Mouse (Mus musculus): ENCODE data around the gene Tnrc6b. TPM values are rescaled to one million over a fixed set of nuclear protein-coding genes. Genes with fewer than 3 reads are reported as not detected.

The Tnrc6b gene
- polyA plus RNA-seq, 1 experiment from 2014 or later: 33.5 TPM

GRCm38 (mm10) chr15:80694125-80694910 lies 16.8 kb upstream of the Tnrc6b start:
- H3K4me3 ChIP-seq (ENCODE audit: low read depth, low read length): no peak overlapping the region
- peak overlapping the region; percentile 39 for H3K9ac ChIP-seq (ENCODE audit: low read depth, low read length)
- H3K27me3 ChIP-seq (ENCODE audit: control insufficient read depth, insufficient read depth, low read depth, low read length): no peaks in the 10 kb centered on the region
- H3K4me1 ChIP-seq (ENCODE audit: control insufficient read depth, insufficient read depth, low read length): peaks cover 15% of the 10 kb centered on the region
- H3K27ac ChIP-seq (ENCODE audit: low read length): peak overlapping the region; percentile 71
- H3K4me2 ChIP-seq (ENCODE audit: low read length): peak overlapping the region; percentile 26
- H3K9me3 ChIP-seq (replicated peaks; ENCODE audit: control insufficient read depth, low read length, poor library complexity, severe bottlenecking): no peaks in the 10 kb centered on the region
- peak; percentile 57 for ATAC-seq
- WGBS: 16% methylated on average over 11 of the region's 11 CpGs
- no peaks in the 10 kb centered on the region for H3K36me3 ChIP-seq (ENCODE audit: control insufficient read depth, insufficient read depth, low read length)

DNA sequence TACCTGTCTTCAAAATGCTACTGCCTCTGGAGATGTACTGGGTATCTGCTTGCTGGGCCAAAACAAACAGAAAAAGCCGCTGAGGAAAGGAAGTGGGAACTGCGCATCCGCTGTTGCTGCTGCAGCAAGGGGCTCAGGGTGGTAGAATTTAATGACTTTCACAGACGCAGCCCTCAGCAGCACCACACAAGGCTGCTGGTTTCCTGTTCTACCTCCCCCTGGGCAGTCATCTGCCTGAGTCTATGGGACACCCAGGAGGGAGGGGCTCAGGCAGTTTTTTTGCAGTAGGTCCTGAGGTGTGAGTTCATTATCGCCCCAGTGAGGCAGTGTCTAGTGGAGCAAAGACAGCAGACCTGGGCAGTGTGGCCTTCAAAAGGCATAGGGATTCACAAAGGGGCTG lies 13.5 kb upstream of the Tnrc6b start:
- Histone ChIP-seq H3K4me1 (ENCODE audit: control insufficient read depth, insufficient read depth, low read length) (peaks cover 15% of the 10 kb centered on the region), H3K9me3 (replicated peaks; ENCODE audit: control insufficient read depth, low read length, poor library complexity, severe bottlenecking) (no peaks in the 10 kb centered on the region), H3K4me3 (ENCODE audit: low read depth, low read length) (no peak overlapping the region), H3K27me3 (ENCODE audit: control insufficient read depth, insufficient read depth, low read depth, low read length) (no peaks in the 10 kb centered on the region), H3K9ac (ENCODE audit: low read depth, low read length) (no peak overlapping the region), H3K27ac (ENCODE audit: low read length) (no peak overlapping the region), H3K36me3 (ENCODE audit: control insufficient read depth, insufficient read depth, low read length) (no peaks in the 10 kb centered on the region), H3K4me2 (ENCODE audit: low read length) (no peak overlapping the region)
- WGBS: 50% methylated on average over 5 of the region's 5 CpGs
- no peak for ATAC-seq

- Histone ChIP-seq H3K9ac (ENCODE audit: low read depth, low read length) (no peak overlapping the region), H3K4me3 (ENCODE audit: low read depth, low read length) (no peak overlapping the region), H3K4me2 (ENCODE audit: low read length) (no peak overlapping the region), H3K27me3 (ENCODE audit: control insufficient read depth, insufficient read depth, low read depth, low read length) (no peaks in the 10 kb centered on the region), H3K4me1 (ENCODE audit: control insufficient read depth, insufficient read depth, low read length) (peaks cover 4% of the 10 kb centered on the region), H3K27ac (ENCODE audit: low read length) (no peak overlapping the region), H3K9me3 (replicated peaks; ENCODE audit: control insufficient read depth, low read length, poor library complexity, severe bottlenecking) (no peaks in the 10 kb centered on the region), H3K36me3 (ENCODE audit: control insufficient read depth, insufficient read depth, low read length) (no peaks in the 10 kb centered on the region)
- 71% methylated on average over 8 of the region's 8 CpGs for WGBS
- ATAC-seq: no peak
Observed at GRCm38 (mm10) chr15:80701481-80702257, 9.4 kb upstream of the Tnrc6b start.

- Histone ChIP-seq H3K36me3 (ENCODE audit: control insufficient read depth, insufficient read depth, low read length) (no peaks in the 10 kb centered on the region), H3K27me3 (ENCODE audit: control insufficient read depth, insufficient read depth, low read depth, low read length) (no peaks in the 10 kb centered on the region), H3K9me3 (replicated peaks; ENCODE audit: control insufficient read depth, low read length, poor library complexity, severe bottlenecking) (no peaks in the 10 kb centered on the region), H3K9ac (ENCODE audit: low read depth, low read length) (no peak overlapping the region), H3K4me3 (ENCODE audit: low read depth, low read length) (no peak overlapping the region), H3K4me1 (ENCODE audit: control insufficient read depth, insufficient read depth, low read length) (peaks cover 7% of the 10 kb centered on the region), H3K4me2 (ENCODE audit: low read length) (no peak overlapping the region), H3K27ac (ENCODE audit: low read length) (no peak overlapping the region)
- ATAC-seq: no peak
- 92% methylated on average over 5 of the region's 5 CpGs for WGBS
Observed at GRCm38 (mm10) chr15:80702910-80703309, 8.2 kb upstream of the Tnrc6b start.

DNA sequence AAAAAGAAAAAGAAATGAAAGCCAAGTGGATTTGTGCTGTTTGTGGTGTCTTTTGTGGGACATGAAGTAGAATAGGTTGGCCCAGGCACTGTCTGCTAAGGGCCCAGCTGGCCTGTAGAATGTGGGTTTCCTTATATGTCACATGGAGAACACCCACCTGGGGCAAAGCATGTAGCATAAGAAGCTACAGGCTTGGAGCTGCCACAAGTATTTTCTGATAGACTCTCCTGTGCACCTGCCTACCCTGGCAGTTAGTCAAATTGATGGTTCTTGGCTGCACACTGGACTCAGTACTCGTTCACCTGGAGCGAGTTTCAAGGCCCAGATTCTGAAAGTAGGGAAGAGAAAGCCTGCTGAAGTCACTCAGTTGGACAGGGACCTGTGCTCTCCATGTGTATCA lies 7.6 kb upstream of the Tnrc6b start:
- no peak for ATAC-seq
- WGBS: 71% methylated on average over 2 of the region's 2 CpGs
- Histone ChIP-seq H3K36me3 (ENCODE audit: control insufficient read depth, insufficient read depth, low read length) (no peaks in the 10 kb centered on the region), H3K4me1 (ENCODE audit: control insufficient read depth, insufficient read depth, low read length) (peaks cover 7% of the 10 kb centered on the region), H3K4me2 (ENCODE audit: low read length) (no peak overlapping the region), H3K9ac (ENCODE audit: low read depth, low read length) (no peak overlapping the region), H3K4me3 (ENCODE audit: low read depth, low read length) (no peak overlapping the region), H3K27ac (ENCODE audit: low read length) (no peak overlapping the region), H3K27me3 (ENCODE audit: control insufficient read depth, insufficient read depth, low read depth, low read length) (no peaks in the 10 kb centered on the region), H3K9me3 (replicated peaks; ENCODE audit: control insufficient read depth, low read length, poor library complexity, severe bottlenecking) (no peaks in the 10 kb centered on the region)

- peak; percentile 88 for ATAC-seq
Observed at GRCm38 (mm10) chr15:80704267-80704666, 6.8 kb upstream of the Tnrc6b start.

DNA sequence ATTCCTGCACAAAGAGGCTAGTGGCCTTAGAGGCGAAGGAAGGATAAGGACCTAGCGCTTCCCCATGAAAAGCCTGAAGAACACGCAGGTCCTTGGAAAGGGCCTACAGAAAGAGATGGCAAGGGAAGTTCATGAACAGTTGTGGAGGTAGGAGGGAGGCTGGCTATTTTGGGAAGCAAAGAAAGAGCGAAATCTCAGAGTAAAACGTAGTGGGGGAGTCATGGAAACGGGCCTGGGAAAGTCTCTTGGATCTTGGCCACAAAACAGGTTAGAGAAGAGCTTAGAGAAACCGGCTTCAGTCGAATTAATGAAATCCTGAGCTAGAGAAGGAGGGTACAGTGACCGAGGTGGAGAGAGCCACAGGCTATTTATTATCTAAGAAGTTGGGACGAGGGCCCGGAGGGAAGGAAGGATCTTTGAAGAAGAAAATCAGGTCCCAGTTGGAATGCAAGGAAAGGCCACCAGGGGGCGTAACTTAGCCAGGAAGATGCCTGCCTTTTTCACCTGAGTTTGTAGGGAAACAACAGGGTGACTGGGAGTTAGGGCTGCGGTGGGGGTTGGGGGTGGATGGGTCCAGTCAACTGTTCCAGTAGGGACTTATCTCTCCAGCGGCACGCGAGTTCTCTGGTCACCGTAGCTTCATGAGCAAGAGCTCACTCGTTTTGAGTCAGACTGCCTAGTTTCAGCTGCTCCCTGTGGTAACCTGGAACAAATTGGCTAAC lies 5.1 kb upstream of the Tnrc6b start:
- H3K4me1 ChIP-seq (ENCODE audit: control insufficient read depth, insufficient read depth, low read length): peaks cover 9% of the 10 kb centered on the region
- H3K4me2 ChIP-seq (ENCODE audit: low read length): peak overlapping the region; percentile 52
- no peaks in the 10 kb centered on the region for H3K9me3 ChIP-seq (replicated peaks; ENCODE audit: control insufficient read depth, low read length, poor library complexity, severe bottlenecking)
- no peaks in the 10 kb centered on the region for H3K36me3 ChIP-seq (ENCODE audit: control insufficient read depth, insufficient read depth, low read length)
- peak overlapping the region; percentile 19; the same call in 1 of the 2 replicates for H3K4me3 ChIP-seq (ENCODE audit: low read depth, low read length)
- ATAC-seq: no peak
- 29% methylated on average over 18 of the region's 18 CpGs for WGBS
- H3K27ac ChIP-seq (ENCODE audit: low read length): peak overlapping the region; percentile 12; the same call in 1 of the 2 replicates
- no peaks in the 10 kb centered on the region for H3K27me3 ChIP-seq (ENCODE audit: control insufficient read depth, insufficient read depth, low read depth, low read length)
- no peak overlapping the region for H3K9ac ChIP-seq (ENCODE audit: low read depth, low read length)

More at GRCm38 (mm10) chr15:80704267-80704666, 6.8 kb upstream of the Tnrc6b start:
- Histone ChIP-seq H3K27ac (ENCODE audit: low read length) (no peak overlapping the region), H3K9me3 (replicated peaks; ENCODE audit: control insufficient read depth, low read length, poor library complexity, severe bottlenecking) (no peaks in the 10 kb centered on the region), H3K4me2 (ENCODE audit: low read length) (peak overlapping the region; percentile 39; the same call in 1 of the 2 replicates), H3K4me1 (ENCODE audit: control insufficient read depth, insufficient read depth, low read length) (peaks cover 7% of the 10 kb centered on the region), H3K27me3 (ENCODE audit: control insufficient read depth, insufficient read depth, low read depth, low read length) (no peaks in the 10 kb centered on the region), H3K36me3 (ENCODE audit: control insufficient read depth, insufficient read depth, low read length) (no peaks in the 10 kb centered on the region), H3K9ac (ENCODE audit: low read depth, low read length) (no peak overlapping the region), H3K4me3 (ENCODE audit: low read depth, low read length) (no peak overlapping the region)
- 8% methylated on average over 7 of the region's 7 CpGs for WGBS

GRCm38 (mm10) chr15:80706596-80706995 lies 4.5 kb upstream of the Tnrc6b start:
- H3K27ac ChIP-seq (ENCODE audit: low read length): peak overlapping the region; percentile 67
- peak overlapping the region; percentile 52 for H3K4me2 ChIP-seq (ENCODE audit: low read length)
- ATAC-seq: no peak
- peaks cover 9% of the 10 kb centered on the region for H3K4me1 ChIP-seq (ENCODE audit: control insufficient read depth, insufficient read depth, low read length)
- no peaks in the 10 kb centered on the region for H3K9me3 ChIP-seq (replicated peaks; ENCODE audit: control insufficient read depth, low read length, poor library complexity, severe bottlenecking)
- H3K36me3 ChIP-seq (ENCODE audit: control insufficient read depth, insufficient read depth, low read length): no peaks in the 10 kb centered on the region
- no peaks in the 10 kb centered on the region for H3K27me3 ChIP-seq (ENCODE audit: control insufficient read depth, insufficient read depth, low read depth, low read length)
- no peak overlapping the region for H3K9ac ChIP-seq (ENCODE audit: low read depth, low read length)
- H3K4me3 ChIP-seq (ENCODE audit: low read depth, low read length): peak overlapping the region; percentile 19; the same call in 1 of the 2 replicates
- WGBS: 30% methylated on average over 11 of the region's 11 CpGs

All from midbrain, embryonic 16.5 days (tissue).